Mouse (Mus musculus): ENCODE measurements around the gene Lonp1.
A peak's percentile ranks its signal among the peaks of the same experiment; 100 is the strongest.
"Not testable (repeated sequence)": the region's sequence is repeated elsewhere in the genome, so short reads cannot be mapped to it uniquely, and the experiment has no call there.

Gene Lonp1

DNA sequence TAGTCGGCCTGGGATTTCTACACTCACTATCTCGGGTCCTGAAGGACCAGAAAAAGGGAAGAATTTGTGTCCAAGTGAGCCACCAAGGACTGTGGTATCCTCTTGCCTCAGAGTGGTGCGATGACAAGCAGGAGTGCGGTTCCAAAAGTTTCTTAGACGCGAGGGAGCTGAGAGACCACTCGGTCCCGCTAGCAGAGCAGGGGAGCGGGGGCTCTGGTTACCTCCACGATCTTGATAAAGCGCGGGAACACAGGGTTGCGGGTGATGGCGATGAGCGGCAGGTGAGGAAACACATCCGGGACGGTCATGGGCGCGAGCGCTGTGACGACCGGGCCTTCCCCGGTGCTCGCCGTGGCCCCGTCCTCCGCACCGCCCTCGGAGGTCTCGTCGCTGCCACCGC, 427 bp downstream of the Lonp1 start:
- DNase-seq (ENCODE audit: extremely low read depth, insufficient read length, low spot score): no peak

DNA sequence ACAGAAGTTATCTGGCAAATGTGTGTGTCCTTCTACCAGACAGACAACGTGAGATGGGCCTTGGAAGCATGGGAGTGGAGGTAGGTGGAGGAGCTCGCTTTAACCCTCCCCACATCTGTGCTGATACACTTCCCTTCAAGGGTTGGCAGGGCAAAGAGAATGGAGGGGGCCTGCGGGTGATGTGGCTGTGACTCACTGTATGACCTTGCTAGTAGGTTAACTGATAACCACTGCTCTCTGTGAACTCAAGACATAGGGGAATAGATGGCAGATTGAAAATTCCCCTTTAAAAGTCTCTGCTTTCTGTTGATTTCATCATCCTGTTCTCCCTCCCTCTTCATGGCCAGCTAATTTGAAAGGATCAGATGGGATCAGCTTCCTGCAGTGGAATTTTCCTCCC, 1.2 kb downstream of the Lonp1 start:
- no peak for DNase-seq (ENCODE audit: extremely low read depth, insufficient read length, low spot score)

DNA sequence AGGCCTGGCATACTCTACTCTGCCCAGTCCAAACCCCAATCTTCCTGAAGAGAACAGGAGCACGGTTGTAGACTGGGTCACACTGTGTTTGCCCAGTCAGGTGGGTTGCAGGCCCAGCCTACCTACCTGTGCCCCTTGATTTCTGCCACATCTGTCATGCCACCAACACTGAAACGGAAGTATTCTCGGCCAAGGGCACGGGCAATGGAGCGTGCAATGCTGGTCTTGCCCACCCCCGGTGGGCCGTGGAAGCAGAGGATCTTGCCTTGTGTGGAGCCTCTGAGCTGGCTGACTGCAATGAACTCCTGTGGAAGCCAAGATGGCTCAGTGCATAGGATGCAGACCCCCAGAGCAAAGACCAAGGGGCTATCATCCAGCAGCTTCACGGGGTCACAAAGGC, 9.1 kb downstream of the Lonp1 start:
- no peak for DNase-seq (ENCODE audit: extremely low read depth, insufficient read length, low spot score)

DNA sequence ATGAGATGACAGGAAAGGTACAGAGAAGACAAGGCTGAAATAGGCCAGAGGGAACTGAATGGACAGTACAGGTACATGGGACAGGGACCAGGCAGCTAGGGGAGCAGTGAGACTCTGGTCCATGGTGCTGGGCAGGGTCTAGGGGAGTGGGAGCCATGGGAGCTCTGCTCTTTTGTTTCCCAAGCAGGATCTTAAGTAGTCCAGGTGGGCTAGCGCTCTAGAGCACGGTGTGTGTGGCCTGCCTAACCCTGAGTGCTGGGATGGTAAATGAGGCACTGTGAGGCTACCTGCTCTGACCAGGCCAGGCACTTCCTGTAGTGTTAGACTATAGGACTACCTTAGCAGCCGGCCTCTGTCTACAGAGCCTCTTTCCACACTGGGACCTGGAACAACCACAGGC, 10.0 kb downstream of the Lonp1 start:
- DNase-seq (ENCODE audit: extremely low read depth, insufficient read length, low spot score): no peak

DNA sequence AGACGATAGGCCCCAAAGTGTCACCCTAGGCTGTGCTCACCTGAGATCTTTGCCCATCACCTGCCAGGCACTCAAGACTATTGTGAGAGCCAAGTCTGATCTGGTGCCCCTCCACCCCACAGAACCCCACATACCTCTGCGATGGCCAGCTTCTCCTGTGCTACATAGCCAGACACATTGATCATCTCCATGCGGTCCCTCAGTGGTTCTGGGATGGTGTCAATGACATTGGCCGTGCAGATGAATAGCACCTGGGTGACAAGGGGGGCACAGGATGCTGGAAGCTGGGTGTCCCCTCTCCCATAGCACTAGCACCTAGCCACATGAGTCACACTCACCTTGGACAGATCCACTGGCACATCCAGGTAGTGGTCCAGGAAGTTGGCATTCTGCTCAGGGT, 10.9 kb downstream of the Lonp1 start:
- DNase-seq (ENCODE audit: extremely low read depth, insufficient read length, low spot score): no peak

DNA sequence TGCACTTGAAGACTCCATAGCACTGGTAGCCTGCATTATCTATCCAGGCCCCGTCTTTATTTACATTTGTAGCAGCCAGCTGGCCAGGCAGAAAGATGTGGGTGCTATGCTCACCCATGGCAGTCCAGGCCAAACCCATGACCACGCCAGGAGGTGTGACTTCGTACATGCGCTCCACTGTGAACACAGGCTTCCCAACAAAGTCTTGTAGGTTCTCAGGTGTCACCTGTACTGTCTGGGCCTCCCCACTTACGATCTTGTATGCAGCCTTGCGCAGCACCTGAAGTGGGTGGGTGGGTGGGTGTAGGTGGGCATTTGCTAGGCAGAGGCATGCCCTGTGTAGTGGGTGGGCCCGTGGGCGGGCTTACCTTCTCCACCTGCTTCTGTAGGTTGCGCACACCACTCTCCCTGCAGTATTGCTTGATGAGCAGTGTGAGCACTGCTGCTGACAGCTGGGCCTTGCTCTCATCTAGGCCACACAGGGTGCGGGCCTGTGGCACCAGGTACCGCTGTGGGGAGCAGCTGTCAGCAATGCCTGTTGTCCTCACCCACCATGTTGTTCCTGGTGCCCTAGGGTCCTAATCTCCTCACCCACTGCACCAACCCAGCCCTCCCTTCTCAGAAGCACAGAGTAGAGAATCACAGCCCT, 11.4 kb downstream of the Lonp1 start:
- DNase-seq (ENCODE audit: extremely low read depth, insufficient read length, low spot score): no peak

DNA sequence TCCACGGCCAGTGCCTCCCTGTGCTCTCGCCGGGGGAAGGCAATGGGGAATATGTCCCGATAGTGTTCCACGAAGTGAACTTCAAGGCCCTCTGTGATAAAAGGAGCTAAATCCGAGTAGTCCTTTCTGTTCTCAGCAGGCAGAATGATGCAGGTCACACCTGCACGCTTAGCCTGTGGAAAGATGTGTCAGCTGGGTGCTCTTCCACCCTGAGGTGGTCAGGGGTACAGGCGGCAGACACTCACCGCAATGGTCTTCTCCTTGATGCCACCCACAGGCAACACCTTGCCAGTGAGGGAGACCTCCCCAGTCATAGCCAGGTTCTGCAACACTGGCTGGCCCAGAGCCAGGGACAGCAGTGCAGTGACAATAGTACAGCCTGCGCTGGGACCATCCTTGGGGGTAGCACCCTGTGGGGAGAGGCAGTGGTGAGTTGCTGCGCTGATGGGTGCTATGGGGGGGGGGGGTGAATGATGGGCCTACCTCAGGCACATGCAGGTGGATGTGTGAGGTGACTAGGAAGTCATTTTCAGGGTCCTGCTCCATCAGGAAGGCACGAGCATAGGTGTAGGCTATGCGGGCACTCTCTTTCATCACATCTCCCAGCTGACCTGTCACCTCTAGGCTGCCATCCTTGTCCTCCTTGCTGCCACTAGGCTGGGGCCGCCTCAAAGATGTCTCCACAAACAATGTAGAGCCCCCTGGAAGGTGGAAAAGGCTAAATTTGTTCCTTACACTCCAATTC, 12.1 kb downstream of the Lonp1 start:
- peak; percentile 55 for DNase-seq (ENCODE audit: extremely low read depth, insufficient read length, low spot score)

DNA sequence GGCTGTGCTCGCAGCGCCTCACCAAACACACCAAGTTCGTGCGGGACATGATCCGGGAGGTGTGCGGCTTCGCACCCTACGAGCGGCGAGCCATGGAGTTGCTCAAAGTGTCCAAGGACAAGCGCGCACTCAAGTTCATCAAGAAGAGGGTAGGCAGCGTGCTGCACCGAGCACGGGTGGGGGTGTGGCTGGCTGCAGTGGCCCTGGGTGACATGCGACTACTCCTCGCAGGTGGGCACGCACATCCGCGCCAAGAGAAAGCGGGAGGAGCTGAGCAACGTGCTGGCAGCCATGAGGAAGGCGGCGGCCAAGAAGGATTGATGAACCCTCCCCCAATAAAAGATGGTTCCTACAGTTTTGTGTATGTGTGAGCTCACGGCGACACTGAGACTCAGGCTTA, 12.8 kb downstream of the Lonp1 start:
- DNase-seq (ENCODE audit: extremely low read depth, insufficient read length, low spot score): peak; percentile 70

DNA sequence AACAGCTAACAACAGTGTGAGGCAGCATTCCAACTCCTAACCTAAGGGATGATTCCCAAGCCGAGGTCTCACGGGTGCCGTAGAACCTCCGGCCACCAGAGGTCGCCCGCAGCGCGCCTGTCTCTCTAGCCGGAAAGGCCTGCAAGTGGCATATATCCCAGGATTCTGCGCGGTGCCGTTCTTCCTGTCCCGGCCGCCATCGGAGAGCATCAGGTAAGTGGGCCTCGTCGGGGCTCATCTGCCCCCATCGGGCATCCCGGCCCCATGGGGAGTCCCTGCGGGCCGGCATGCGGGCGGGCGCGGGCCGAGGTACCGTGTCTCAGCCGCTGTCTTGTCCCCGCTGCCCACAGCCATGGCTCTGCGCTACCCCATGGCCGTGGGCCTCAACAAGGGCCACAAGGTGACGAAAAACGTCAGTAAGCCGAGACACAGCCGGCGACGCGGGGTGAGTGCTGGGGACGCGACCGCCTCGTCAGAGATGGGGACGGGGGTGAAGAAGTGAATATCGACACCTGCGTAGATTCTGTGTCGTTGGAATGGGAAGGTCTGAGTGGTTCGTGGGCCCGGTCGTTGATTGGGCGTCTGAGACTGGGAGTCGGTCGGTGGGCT, 13.3 kb downstream of the Lonp1 start, which contains the start of gene Rpl36:
Rpl36 (plus strand) TSS at position 181 of the 609 bp plus-strand sequence.
- peak; percentile 97 for DNase-seq (ENCODE audit: extremely low read depth, insufficient read length, low spot score)

DNA sequence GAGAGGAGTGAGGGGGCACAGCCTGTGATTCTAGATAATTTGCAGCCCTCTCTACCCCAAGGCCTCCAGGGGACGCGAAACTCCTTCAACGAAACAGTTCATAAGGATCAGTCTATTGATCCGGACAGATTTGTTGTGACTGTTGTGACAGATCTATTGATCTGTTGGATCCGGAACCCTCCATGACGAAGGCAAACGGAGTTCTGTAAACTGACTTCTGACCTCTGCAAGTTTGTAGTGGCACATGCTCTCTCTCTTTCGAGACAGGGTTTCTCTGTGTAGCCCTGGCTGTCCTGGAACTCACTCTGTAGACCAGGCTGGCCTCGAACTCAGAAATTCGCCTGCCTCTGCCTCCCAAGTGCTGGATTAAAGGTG, 14.1 kb downstream of the Lonp1 start:
- not testable (repeated sequence) for DNase-seq (ENCODE audit: extremely low read depth, insufficient read length, low spot score)

DNA sequence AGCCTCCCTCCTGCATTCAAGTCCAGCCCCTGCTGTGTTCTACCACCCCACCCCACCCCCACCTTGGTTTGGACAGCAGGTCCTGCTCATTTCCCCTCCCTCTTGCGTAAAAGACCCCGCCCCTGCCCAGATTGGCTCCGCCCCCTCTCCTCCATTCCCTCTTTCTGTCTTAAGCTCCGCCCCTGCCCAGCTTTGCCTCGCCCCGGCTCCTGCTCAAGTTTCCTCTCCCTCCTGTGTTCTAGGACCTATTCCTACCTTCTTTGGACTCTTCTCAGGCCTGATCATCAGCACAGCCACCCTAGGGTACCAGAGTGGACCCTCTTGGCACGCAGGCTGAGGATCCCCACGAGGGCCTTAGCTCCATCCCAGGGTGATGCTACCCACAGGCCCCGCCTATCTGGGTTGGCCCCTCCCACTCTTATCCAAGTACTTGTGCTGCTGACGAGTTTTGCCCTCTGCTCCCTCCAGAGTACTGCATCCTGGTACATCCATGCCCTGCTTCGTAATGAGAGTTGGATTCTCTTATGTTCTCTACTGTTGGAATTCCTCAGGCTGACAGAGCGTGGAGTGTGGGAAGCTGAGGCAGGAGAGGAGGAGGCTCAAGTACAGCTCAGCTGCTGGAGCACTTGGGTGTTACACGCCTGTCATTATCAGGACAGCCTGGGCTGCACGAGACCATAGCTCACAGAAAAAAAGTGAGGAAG, 14.7 kb downstream of the Lonp1 start:
- DNase-seq (ENCODE audit: extremely low read depth, insufficient read length, low spot score): peak; percentile 87

DNA sequence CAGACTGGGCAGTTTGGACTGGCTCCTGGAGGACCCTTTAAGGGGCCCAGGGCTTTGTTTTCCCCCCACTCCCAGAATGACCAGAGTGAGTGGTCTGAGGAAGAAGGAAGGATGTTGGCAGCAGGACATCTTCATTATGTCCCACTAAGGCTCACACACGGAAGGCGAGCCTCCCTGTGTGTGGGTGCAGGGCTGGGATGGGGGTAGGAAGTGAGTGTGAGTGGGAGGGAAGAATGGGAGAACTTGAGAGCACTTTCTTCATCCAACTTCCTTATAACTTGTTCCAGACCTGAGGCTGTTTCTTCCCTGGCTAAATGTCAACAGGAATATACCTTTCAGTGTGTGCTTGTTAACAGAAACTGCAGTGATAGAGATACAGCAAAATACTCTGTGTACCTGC, 15.4 kb downstream of the Lonp1 start:
- no peak for DNase-seq (ENCODE audit: extremely low read depth, insufficient read length, low spot score)

DNA sequence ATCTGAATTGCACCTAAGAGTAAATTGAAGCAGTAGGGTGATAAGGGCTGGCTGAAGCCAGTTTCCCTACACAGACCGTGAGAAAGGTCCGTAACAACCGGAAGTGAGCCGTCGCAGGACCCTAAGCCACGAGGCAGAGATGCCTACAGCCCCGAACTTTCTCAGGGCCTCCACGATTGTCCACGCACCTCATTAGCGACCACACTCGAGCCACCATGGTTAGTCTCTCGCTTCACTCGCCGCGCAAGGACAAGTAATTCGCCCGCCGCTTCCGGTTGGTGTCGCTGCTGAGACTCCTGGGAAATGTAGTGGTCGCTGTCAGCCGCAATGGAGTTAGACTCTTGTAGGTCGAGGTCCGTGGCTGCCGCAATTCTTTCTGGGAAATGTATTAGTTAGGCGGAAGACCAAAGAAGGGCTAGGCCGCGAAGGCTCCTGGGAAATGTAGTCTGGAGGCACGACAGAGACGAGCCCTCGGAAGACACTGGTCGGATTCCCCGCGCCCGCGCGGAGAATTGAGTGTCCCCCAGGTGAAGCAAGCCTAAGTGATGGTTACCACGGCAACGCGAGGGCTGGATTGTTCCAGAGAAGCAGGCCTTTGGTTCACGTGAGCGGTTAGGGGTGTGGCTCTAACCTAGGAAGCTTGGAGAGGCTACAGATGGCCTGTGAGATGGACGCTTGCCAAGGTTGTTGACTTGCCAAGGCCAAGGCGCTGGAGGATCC, 17.1 kb downstream of the Lonp1 start, which contains the start of gene 2410015M20Rik:
2410015M20Rik (minus strand) TSS at position 320 of the 720 bp plus-strand sequence.
- DNase-seq (ENCODE audit: extremely low read depth, insufficient read length, low spot score): peak; percentile 96

DNA sequence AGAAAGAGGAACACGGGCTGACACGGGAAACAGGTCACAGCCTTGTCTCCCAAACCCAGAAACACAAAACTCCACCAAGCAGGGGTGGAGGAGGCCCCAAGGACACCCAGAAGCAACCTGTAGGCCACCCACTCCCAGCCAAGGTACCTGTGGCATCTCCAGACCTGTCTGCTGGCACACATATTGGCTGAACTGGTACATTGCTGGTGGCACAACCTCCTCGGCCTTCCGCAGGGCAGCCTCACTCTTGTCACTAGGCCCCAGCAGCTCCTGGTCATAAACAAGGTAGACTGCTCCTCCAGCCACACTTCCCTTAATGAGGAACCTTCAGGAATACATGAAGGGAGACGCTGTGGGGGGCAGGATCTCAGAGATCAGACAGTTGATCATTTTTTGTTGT, 18.0 kb downstream of the Lonp1 start:
- DNase-seq (ENCODE audit: extremely low read depth, insufficient read length, low spot score): no peak

DNA sequence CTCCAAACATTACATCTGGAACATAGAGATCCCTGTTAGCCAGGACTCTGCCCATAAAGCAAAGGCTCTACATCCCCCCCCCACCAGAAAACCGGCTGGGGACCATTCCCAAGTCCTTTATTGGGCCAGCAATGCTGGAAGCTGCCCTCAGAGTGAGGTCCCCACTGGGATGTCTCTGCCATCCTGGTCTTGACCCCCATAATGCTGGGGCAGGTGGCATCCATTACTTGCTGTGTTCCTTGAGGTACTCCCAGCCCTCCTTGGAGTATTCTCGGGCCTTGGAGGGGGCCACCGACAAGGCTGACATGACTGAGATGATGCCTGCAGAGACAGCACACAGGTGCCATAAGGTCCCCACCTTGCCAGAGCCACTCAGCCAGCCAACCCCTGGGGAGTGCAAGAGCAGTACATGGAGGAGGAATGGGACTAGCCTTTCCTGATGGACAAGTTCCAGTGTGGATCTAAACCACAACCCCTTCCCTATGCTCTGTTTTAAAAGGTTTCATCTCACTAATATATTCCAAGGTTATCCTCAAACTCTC, 19.1 kb downstream of the Lonp1 start:
- DNase-seq (ENCODE audit: extremely low read depth, insufficient read length, low spot score): no peak

DNA sequence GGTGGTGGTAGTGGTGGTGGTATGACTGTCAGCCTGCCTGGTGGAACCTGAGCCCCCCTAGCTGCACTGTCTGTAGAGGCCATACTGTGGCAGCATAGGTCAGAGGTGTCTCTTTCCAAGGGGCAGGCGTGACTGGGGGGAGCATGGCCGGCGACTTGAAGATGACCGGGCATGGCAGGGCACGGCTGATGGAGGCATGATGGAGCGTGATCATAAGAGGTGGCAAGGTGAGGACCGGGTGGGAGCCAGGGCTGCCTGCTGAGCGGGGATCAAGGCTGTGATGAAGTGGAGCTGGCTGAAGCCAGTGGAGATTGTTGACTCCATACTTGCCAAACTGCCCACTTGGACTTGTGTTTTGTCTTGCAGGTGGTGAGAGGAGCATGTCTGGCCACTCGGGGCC, 21.3 kb downstream of the Lonp1 start:
- DNase-seq (ENCODE audit: extremely low read depth, insufficient read length, low spot score): no peak

DNA sequence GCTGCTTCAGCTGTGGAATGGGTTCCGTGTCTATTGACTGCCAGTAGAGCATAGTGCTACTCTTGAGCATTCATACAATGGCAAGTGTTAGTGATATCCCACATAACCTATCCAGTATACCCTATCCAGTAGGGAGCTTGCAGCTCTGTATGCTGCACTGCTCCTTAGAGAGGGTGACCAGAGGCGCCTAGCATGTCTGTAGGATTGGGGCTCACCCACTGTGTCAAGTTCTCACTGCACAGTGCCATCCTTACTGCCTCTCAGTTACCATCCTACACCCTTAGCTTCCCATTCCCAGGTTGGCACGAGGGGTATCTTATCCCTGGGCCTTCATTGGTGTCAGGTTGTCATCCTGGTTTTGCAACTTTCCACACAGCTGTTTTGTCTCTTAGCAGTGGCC, 22.3 kb downstream of the Lonp1 start:
- DNase-seq (ENCODE audit: extremely low read depth, insufficient read length, low spot score): no peak

DNA sequence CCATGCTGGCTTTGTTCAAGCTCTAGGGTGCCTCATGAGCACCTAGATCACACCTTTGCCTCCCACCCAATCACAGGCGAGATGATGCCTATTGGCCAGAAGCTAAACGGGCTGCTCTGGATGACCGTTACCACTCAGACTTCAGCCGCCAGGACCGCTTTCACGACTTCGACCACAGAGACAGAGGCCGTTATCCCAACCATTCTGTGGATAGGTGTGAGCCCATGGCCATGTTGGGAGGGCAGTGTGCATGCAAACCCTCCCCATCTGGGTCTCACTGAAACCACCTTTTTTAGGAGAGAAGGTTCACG, 22.7 kb downstream of the Lonp1 start:
- no peak for DNase-seq (ENCODE audit: extremely low read depth, insufficient read length, low spot score)

DNA sequence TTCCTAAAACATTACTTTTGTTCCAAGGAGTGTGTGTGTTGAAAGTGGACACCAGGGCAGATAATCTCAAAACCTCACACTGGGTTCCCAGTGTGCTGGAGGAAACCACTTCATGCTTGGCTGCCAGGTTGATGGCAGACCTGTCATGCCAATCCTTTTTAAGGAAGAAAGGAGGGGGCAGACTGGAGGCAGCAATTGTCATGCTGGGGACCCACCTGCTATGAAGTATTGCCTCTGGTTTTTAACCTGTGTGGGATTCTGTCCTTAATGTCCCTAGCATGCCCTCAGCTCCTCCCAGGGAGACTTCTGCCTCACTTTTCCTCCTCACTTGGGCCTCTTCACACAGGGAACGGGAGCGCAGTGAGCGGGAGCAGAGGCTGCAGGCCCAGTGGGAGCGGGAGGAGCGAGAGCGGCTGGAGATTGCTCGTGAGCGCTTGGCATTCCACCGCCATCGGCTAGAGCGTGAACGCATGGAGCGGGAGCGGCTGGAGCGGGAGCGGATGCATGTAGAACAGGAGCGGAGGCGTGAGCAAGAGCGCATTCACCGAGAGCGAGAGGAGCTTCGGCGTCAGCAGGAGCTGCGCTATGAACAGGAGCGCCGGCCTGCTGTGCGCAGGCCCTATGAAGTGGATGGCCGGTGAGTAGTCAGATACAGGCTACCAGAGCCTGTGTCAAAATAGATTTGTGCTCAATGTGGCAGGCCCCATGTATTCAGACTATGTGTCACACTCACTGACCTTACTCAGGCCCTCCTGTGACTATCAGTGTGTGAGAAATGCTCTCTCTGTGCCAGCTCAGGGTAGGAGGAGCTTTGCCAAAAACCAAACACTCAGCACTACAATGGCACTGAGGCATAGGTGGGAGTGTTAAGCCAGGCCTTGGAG, 23.3 kb downstream of the Lonp1 start:
- no peak for DNase-seq (ENCODE audit: extremely low read depth, insufficient read length, low spot score)

Measured in 3134 (cell line).